Mouse (Mus musculus) lung, adult 18-20 months (tissue): ENCODE measurements around the gene Itgb4.

ENCODE experiments used
- DNase-seq, 2 experiments: peaks; one replicate each; pipeline ENCODE4 v3.0.0; 2022; ENCODE audit warnings: mixed read lengths in 2 of 2

The Itgb4 gene

DNA sequence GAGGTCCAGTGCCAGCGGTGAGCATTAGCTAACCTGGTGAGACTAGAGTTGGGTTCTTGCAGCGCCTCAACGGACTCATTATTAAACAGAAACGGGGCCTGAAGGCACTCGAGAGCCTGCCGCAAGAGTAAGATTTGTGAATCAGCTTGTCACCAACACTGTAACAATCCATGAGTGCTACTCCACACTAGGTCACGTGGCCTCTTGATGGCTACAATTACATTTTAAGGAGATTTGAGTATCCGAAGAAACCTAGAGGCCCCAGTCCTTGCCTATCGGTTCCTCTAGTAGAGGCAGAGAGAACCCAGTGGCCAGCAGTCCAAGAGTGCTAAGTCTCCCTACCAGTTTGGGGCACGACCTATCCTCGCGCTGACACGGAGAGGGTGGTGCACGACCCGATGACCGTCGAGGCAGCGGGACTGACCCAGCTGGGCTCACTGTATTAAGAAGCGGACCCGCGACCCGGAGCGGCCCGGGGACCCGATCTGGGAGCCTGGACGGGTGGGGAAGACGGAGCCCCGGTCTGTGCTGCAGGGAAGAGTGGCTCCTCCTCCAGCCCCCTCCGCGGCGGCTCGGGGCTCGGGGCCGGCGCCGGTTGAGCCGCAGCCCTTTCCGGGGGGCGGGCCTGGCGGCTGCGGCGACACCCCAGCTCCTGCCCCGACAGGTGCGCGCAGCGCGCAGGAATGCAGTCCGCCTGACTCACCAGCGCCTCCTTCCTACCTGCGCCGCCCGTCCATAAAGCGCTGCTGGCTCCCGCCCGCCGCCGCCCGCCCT is at the start of gene Itgb4:
Gene Itgb4 (plus strand): TSS at position 401 of the 774 bp plus-strand sequence.
- peak; percentile 78 to 82 for DNase-seq

DNA sequence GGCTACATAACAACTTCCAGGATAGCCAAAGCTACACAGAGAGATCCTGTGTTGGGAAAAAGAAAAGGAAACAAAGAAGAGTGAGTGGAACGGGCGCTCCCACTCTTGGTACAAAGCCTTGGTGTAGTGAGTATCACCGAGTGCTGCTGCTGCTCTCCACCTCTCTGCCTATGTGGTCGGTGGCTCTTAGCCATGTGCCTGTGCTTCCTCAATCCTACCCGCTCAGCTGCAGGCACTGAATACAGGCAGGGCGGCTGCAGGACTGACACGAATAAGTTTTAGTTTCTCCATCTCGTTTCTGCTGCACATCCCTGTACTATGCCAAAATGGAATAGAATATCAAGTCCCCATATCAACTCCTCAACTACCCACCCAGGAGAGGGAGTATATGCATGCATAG is 45.5 kb upstream of the Itgb4 start:
- DNase-seq: no peak

DNA sequence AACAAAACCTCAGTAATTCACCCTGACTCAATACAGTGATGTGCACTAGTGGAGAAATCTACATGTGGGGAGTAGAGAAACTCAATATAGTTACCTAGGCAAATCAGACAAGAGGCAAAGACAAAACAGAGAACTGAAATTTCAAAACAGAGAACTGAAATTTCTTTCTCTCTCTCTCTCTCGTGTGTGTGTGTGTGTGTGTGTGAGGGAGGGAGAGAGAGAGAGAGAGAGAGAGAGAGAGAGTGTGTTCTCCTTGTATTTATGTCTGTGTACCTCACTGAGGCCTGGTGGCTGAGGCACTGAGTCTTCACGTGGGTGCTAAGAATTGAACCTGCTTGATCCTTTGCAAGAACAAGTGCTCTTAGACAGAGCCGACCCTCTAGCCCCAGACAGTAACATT is 44.7 kb upstream of the Itgb4 start:
- DNase-seq: no peak

DNA sequence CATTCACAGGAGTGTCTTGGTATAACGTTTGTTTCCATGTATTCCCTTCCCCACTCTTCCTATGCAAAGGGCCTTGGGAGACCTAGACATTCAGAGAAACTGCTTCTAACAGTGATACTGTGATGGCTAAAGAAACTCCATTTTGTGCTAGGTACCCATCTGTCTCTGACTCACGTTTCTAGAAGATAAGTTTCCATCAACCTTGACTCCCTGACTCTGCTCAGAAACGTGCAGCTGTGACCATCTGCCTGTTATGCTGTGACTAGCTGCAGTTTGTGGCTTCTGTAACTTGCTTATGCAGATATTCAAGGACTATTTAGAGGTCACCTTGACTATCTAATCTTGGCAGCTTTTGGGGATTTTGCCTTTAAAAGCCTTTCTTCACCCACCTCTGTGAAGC is 43.3 kb upstream of the Itgb4 start:
- DNase-seq: no peak

DNA sequence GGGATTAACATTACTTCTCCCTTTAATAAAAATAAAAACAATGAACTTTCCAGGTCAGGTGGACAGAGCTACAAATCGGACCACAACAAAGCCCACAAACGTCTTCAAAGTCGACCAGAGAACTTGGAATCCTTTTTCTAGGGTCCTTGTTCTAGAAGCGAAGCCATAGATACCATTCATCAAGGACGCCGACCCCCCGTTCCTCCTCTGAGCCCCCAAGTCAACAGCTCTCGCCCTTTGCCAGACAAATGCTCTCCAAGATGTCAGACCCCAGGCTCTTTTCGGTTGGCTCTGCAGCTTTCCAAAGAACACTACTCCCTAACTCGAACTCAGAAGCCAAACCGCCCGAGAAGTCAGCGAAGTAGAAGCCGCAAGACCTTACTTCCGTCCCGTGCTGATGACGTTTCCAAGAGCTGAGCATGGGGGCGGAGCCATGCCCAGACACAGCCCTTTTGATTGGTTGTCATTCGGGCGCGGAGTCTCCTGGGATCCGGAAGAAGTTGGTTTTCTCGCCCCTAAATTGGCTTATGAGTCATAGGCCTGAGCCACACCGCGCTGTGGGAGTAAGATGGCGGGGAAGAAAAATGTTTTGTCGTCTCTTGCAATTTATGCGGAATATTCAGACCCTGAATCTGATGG is 41.3 kb upstream of the Itgb4 start, which contains the start of the genes Sap30bp and Recql5:
Gene Sap30bp (plus strand): TSS at position 175 of the 639 bp plus-strand sequence.
Gene Recql5 (minus strand): TSS at position 370 of the 639 bp plus-strand sequence.
- peak; percentile 97 to 98 for DNase-seq

DNA sequence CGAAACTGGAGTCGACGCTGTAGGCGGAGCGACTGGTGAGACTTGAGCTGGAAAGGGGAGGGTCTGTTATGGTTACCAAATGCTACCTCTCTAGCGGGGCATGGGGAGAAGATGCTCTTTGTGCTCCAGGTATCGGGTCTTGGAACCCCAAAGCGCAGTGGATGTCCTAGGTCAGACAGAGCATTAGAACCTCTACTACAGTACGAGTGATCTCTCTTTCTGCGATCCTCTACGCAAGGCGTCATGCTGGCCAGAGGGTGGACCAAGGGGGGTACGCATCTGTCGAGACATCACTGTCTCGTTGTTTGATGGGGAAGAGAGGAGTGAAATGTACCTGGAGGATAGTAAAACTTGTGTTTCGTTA is 40.8 kb upstream of the Itgb4 start:
- no peak for DNase-seq

DNA sequence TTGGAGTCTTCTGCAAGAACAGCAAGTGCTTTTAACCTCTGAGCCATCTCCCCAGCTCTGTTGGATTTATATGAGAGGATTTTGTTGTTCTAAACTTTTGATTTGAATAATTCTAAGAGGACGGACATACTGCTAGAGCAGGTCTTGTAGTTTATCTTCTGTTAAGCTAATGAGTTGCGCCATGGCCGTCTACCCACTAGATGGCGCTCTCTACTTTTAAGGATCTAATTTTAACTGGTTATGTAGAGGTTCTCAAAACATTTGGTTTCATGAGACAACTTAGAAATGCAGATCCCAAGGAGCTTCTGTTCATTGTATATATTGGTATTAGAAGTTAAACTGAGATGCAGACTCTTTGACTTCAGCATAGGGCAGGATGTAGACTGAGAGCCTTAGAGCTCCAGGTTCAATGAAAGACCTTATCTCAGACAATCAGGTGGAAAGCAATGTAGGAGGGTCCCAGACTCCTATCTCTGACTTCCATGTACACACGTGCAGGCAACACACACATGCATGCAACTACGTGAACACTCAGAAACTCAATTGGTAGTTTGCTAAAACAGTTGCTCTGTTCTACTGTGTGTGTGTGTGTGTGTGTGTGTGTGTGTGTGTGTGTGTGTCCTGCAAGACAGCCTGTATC is 34.7 kb upstream of the Itgb4 start:
- DNase-seq: peak; percentile 59 to 68

DNA sequence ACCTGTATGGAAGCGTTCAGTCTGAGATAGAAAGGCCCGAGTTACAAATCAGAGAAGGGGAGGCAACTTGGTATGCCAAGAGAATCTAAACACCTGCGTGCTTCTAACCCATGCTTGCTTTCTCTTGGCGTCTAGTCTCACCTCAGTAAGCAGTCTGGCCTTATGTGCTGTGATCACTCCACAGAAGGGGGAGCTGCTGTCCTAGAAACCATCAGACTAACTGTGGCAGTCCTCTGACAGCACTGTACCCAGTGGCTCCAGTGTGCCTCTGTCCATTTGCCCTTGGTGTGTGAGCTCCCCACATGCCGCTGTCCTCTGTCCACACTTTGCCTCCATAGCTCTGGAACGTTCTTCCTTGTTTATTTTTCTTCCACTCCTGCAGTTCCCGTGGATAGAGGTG is 32.5 kb upstream of the Itgb4 start:
- DNase-seq: no peak

DNA sequence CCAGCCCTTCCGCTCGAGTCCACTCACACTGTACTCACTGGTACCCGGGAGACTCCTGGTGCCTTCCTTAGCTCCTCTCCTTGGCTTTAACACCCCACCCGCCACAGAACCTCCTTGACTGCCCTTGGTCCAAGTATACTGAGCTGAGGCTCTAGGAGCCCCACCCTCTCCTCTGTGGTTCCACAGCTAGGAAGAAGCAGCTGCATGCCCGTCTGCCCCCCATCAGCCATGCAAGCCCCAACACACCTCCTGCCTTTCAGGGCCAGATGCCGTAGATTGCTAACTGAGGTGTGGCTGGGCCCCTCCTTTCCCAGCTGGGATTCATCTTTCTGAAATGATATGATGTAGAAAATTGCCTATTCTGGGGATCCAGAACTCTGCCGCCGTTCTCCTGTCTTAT is 29.3 kb upstream of the Itgb4 start:
- DNase-seq: no peak

DNA sequence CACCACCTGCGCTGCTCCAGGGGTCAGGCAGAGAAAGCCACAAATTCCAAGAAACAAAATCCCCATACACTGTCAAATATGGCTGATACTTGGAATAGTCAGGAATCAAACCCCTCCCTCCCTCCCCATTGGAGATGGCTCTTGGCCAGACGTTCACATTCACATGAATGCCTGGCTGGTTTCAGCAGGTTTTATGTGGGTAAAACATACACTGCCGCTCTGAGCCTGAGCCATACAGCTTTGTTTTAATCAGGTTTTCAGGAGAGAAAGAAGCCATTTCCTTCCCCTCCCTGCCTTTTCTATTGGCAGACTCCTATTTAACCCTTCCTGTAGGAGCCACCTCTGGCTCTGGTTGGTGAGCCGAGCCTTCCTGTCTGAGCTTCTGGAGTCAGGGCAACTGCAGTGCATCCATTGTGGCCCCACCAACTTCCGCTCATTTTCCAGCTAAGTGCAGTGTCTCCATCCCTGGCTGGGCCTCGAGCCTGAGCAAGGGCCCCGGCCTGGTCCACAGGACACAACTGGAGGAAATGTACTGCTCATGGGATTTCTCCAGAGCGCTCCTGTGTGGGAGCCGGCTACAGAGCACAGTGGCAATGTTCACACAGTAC is 28.2 kb upstream of the Itgb4 start:
- DNase-seq: no peak

DNA sequence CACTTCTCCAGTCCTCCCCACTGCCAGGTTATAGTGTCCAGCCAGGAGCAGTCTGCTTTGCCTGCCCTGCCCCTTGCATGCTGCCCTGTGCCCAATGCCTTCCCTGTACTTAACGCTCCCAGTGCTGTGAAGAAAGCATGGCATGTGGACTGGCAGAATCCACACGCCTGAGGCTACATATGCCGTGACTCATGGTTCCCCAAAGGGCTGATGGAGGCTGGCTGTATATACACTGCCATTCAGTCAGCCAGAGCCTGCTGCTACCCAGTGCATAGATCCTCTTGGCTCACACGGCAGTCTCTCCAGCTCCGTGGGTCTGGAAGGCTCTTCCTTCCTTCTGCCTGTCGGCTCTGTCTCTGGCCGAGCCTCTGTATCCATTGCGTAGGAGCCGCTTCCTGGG is 26.2 kb upstream of the Itgb4 start:
- DNase-seq: no peak

DNA sequence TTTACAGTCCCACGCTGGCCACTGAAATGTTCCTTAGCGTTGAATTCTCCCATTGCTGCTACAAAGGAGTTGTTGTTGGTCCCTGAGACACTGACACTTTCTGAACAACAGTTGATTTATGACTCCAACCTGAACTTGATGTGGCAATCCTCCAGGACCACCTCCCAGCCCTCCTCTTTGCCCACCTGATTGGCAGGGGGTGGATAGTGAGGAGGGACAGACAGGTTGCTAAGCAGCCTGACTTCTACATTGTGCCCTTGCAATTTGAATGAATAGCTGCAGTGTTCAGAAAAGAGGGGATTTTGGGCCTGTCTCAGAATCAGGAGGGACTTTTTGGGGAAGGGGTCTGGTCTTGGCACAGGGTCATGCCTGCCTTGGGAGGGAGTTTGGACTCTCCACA is 23.8 kb upstream of the Itgb4 start:
- no peak for DNase-seq

DNA sequence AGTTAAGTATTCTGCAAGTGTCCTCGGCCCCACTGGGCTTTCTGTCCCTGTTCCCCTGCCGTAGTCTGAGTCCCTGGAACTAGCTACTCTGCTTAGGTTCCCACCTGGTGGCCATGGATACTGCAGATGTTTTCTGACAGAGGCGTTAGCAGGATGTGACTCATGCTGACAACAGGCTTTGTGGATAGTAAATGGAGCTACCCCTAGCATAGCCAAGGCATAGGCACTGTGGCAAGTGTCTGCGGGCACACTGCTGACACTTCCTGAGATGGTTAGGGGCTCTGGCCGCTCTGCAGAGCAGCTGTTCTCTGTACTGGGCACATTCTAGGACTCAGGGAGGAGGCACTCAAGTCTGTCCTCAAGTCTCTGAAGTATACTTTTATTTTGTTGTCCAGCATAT is 19.8 kb upstream of the Itgb4 start:
- no peak for DNase-seq

DNA sequence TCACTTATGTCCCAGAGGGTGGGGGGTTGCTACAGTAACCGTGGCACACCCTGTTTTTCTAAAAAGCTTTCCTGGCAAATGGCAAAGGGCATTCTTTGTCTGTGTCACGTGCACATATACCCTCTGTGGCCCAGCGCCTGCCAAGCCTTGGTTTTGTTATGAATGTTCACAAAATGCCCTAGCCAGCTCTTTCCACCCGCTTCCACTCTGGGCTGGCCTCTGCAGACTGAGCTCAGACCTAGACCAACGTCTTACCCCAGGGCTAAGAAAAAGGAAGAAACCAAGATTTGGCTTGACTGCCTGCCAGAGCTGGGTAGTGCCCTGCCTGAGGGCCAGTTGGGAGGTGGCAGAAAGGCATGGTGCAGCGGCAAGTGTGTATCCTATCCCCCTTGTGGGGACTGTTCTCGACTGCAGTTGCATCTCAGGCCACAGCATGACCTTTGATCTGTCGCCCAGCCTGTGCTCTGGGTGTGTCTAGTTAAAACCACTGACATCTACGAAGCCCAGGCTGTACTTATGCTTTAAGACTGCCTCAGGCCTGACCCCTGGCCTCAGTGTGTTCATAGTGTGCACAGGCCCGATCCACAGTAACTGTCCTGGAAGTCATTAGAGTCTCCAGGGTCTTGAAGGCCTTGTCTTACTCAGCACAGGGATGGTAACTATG is 19.2 kb upstream of the Itgb4 start:
- peak; percentile 60 to 66 for DNase-seq

DNA sequence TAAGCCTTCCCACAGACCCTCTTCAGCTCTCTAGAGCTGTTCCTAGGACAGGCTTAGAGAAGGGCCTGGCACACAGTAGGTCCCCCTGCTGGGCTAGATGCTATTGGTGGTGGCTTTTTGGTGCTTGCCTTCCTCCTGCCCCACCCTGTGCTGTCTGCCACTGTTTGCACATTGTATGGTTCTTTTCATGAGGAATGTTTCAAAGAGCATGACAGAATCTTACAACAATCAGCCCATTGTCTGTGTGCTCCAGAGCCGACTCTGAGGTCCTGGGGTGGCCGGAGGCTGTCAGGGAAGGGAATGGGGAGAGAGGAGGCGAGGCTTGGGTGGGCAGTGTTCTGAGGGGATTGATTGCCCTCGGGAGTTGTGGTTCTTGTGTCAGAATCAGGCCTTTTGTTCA is 18.1 kb upstream of the Itgb4 start:
- DNase-seq: no peak

DNA sequence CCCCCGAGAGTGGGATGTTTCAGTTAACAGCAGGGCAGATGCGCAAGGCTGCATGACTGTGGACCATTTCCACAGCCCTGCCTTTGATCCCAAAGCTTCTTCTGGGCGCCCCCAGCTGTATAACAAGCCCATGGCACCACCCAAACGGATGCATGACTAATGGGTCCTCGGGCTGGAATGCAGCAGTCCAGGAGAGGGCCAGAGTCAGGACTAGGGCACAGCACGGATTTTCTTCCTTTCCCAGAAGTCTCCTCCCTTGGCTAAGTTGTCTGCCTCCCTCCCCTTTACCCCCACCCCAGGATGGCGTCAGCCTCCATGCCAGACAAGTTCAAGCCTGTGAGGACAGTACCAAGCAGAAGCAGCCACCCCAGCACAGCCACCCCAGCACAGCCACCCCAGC is 16.5 kb upstream of the Itgb4 start:
- DNase-seq: no peak

DNA sequence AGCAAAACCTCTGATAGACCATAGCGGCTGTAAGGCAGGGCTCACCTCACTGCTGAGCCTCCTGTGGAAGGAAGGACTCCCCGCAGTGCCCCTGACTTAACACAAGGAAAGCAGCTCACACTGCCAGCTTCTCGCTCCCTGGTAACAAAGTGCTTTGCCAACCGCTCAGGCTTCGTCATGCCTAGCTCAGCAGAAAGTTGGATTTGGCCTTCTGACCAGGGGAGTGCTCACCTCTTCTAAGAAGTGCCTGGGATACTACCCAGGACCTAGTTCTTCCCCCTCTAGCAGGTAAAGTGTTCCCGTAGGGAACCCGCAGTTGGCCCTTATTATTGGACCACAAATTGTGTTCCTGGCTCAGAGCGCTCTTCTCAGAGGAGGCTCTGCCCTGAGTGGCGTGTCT is 15.5 kb upstream of the Itgb4 start:
- DNase-seq: no peak

DNA sequence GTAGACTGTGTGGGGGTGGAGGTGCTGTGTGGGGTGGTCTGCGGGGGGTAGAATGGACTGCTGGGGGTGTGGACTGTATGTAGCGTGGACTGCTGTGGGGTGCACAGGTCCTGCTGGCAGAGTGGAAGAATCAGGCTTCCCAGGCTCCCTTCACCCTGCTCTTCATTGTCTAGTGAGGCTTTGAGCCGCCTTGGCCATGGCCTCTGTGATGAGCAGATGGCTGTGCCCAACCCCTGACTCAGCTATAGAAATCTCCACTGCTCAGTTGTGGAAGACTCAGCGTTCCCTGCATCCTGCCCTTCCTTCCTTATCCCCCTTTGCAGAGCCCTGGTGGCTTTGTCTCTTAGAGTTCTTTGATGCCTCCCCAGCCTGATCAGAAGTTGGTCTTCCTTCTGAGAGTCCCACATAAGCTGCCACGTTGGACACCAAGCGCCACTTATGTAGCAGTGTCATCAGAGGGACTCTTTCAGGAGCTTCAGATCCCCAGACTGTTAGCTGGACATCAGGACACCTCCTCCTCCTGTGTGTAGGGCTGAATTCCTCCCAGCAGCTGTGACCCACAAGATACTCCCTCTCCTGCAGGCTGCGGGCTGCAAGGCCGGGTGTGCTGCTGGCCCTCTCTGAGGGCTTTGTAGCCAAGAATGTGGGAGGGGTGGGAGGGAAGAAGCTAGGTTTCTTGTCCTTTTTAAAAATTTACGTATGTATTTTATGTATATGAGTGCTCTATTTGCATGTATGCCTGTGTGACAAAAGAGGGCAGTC is 11.7 kb upstream of the Itgb4 start:
- no peak for DNase-seq

DNA sequence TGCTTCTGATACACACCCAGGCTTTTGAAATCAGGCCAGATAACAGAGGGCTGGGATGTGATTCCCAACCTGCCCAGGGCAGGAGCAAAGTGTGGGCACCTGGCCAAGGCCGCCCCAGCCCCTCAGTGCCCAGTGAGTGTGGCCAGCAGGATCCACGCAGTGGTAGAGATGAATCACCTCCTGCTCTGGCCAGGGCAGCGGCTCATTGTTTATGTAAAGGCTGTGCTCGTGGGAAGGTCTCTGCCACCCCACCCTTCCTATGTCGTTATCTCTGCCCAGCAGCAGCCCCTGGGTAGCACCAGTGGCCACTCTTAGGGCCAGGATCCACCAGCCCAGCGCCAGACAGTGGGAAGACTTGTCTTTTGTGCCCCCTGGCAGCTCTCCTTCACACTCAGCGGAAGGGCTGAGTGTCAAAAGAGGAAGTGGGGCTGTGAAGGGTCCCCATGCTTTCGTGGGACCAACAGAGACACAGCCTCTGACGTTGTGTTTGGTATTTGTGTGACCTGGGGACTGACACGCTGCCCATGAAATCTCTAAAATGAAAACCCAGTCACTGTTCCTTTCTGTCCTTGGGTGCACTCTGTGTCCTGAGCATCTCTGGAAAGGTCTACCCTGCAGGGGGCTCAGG is 9.4 kb upstream of the Itgb4 start:
- DNase-seq: peak; percentile 86 to 90

DNA sequence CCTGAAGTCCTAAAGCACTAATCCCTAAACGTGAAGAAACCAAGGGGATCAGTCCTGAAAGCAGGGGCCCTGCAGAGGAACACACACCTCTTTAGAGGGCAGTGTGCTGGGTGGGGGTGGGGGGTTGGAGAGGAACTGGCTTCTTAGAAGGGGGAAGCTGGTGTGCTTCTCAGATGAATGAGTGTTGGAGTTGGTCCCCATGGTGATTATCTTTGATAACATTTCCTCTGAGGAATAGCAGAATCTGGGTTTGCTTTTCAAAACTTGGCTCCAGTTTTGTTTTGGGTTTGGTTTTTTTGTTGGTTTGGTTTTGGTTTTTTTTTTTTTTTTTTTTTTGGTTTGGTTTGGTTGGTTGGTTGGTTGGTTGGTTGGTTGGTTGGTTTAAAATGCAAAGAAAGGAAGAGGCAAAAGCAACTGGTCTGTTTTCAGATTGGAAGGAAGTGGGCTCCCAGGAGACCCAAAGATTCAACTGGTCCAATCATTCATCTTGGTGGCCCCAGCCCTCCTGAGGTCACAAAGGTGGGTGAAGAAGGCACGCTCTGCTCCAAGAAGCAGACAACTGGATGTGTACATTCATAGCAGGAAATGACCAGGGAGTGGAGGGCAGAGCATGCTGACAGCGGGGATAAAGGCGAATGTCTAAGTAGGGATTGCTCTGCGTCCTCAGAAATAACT is 5.6 kb upstream of the Itgb4 start:
- DNase-seq: no peak

DNA sequence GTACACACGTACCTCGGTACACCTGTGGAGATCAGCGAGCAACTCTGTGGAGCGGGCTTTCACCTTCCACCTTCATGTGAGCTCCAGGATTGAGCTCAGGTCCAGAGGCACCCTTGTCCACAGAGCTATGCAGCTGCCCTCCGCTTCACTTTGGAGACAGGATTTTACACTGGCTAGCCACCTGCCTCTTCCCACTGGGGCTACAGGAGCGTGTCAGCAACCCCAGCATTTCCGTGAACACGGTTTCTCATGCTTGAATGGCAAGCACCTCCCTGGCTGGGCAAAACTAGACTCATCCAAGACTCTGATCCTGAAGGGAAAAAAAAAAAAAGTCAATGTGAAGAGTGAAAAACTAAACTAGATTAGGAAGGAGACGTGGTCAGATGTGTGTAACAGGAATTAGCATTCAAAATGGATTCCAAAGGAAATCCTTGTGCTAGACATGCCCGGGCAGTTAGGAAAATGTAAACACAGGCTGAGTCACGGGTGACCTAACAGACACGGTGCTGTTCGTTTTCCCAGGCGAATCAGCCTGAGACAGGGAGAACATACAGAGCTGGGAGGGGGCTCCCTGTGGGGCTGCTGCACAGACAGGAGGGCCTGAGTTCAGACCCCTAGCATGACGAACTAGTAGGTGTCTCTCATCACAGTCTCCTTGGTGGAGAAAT is 4.4 kb upstream of the Itgb4 start:
- DNase-seq: no peak
